Mouse (Mus musculus) embryonic fibroblast, embryonic 13.5 days (primary cell): Measurements from ENCODE around the gene Hspb6.

Source experiments
- CTCF ChIP-seq: IDR thresholded peaks from 2 replicates; pipeline ENCODE4 v1.5.1; 2011; ENCODE audit warnings: mild to moderate bottlenecking, control low read depth, low read length, moderate library complexity, borderline replicate concordance; ENCODE audit not compliant: insufficient read depth
- POLR2A ChIP-seq: IDR thresholded peaks from 2 replicates; pipeline ENCODE4 v1.6.1; 2011; ENCODE audit warnings: low read depth, mild to moderate bottlenecking, control low read depth, low read length, moderate library complexity

DNA sequence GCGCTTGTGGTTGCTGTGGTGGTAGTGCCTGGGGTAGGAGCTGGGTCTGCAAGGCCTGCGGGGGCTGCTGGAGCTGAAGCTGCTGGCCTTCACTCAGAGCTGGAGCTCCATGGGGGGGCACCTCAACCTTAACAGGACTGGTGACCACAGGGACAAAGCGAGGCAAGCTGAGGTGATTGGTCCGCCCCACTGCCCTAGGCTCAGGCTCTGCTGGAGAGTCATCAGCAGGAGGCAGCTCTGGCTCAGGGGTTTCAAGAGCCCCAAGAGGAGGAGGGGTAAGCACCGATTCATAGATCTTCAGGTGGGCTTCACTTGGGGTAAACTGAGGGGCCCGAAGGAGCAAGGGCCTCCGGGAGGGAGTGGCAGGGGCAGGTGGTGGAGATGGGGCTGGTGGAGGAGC, 33.2 kb downstream of the Hspb6 start:
- TF ChIP-seq CTCF: no peak
- TF ChIP-seq POLR2A: no peak
